ENCODE assay signal across 9 mouse cellular contexts in the genomic region with DNA sequence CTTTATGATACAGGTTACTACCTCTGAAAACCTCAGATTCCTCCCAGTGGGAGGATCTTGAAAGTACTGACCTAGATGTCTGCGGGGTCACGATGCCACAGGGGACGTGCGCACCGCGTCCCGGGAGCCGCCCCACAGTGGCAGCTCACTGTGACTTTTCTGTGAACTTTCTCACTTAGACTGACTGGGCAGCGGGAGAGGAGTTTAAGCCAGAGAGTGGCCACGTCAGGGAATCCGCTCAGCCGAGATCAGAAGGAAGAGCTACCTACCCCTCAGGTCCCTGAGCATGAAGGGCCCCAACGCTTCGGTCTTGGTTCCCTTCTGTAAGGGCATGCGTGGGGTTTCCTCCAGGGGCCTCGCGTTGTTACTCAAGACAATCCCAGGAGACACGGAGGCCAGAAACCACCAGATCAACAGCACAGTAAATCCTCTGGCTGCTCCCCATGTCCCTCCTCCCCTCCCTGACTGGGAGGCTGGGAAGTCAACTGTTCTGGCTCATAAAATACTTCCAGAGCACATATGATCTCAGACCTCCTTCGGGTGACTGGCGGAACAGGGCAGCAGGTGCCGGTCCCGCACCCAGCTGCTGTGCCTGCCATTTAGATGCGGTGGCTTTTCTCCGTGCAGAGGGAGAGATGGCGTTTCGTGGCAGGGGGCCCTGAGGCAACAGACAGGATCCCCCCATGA. TPM values are rescaled to one million over a fixed set of nuclear protein-coding genes. Genes with fewer than 3 reads are reported as not detected.
DNase-seq lines count a peak whose midpoint lies in the region; ATAC-seq and TF ChIP-seq lines count a peak whose summit lies in the region.
"Had no signal": no experiment of that assay in that cellular context is flagged by ENCODE, and none has a peak within 500 bp of the region (broad histone marks: within the 10 kb centered on the region; RNA-seq: fewer than 3 reads in every experiment).

No protein-coding gene starts in this region.

- H3K27ac ChIP-seq in forebrain, embryonic 15.5 days (replicated peaks): peak overlapping the region; percentile 78
- H3K27ac ChIP-seq in hindbrain, embryonic 11.5 days (ENCODE audit: low read depth, low read length): no peak overlapping the region
- H3K27ac ChIP-seq in limb, embryonic 14.5 days (replicated peaks; ENCODE audit: low read depth, low read length): peak overlapping the region; percentile 75

- H3ac ChIP-seq in C2C12 (ENCODE audit: control insufficient read depth, insufficient read length, low read depth): peak overlapping the region; percentile 16

- H3K4me3 ChIP-seq in C2C12 (ENCODE audit: insufficient read depth, poor library complexity, severe bottlenecking): no peak overlapping the region
- H3K4me3 ChIP-seq in forebrain, embryonic 15.5 days: no peak overlapping the region
- H3K4me3 ChIP-seq in hindbrain, embryonic 11.5 days (ENCODE audit: low read depth, low read length): no peak overlapping the region
- no peak overlapping the region for H3K4me3 ChIP-seq in limb, embryonic 14.5 days (replicated peaks; ENCODE audit: low read length)

- no peaks in the 10 kb centered on the region for H3K27me3 ChIP-seq in C2C12 (ENCODE audit: control insufficient read depth, insufficient read depth, insufficient read length)
- H3K27me3 ChIP-seq in forebrain, embryonic 15.5 days: no peaks in the 10 kb centered on the region
- H3K27me3 ChIP-seq in hindbrain, embryonic 11.5 days (ENCODE audit: control insufficient read depth, insufficient read depth, low read length): no peaks in the 10 kb centered on the region
- H3K27me3 ChIP-seq in limb, embryonic 14.5 days (ENCODE audit: control insufficient read depth, insufficient read depth, low read length): no peaks in the 10 kb centered on the region

- peak; percentile 32; the same call in 1 of the 2 replicates for ATAC-seq in forebrain, embryonic 15.5 days (replicated peaks)
- ATAC-seq in hindbrain, embryonic 11.5 days (ENCODE audit: low FRiP score): no peak
- peak; percentile 83 for ATAC-seq in limb, embryonic 14.5 days (ENCODE audit: low FRiP score, low read depth)
- ATAC-seq in neutrophil, adult 5-6 weeks (ENCODE audit: extremely low read depth, insufficient number of reproducible peaks, low FRiP score, poor library complexity, severe bottlenecking): peak; percentile 42

- H3K4me1 ChIP-seq in forebrain, embryonic 15.5 days: peaks cover 23% of the 10 kb centered on the region
- H3K4me1 ChIP-seq in hindbrain, embryonic 11.5 days (replicated peaks; ENCODE audit: control insufficient read depth, insufficient read depth, low read length): peaks cover 5% of the 10 kb centered on the region; the same call in 1 of the 2 replicates
- peaks cover 39% of the 10 kb centered on the region for H3K4me1 ChIP-seq in limb, embryonic 14.5 days (ENCODE audit: control insufficient read depth, insufficient read depth, low read length)

- H3K9me3 ChIP-seq in forebrain, embryonic 15.5 days: no peaks in the 10 kb centered on the region
- H3K9me3 ChIP-seq in hindbrain, embryonic 11.5 days (ENCODE audit: control insufficient read depth, low read length): no peaks in the 10 kb centered on the region
- H3K9me3 ChIP-seq in limb, embryonic 14.5 days (ENCODE audit: control insufficient read depth, low read length): no peaks in the 10 kb centered on the region

- DNase-seq in NIH3T3 (ENCODE audit: low read depth): peak; percentile 54
- DNase-seq in hindbrain, embryonic 11.5 days (ENCODE audit: low spot score): peak; percentile 22
- peak; percentile 76 for DNase-seq in limb, embryonic 14.5 days (ENCODE audit: low spot score)
- DNase-seq in frontal cortex, postnatal 25 days (ENCODE audit: low spot score in 2 of 2): no peak
- DNase-seq in testis, postnatal 10 days (ENCODE audit: low spot score): no peak

- H3K79me2 ChIP-seq in C2C12 (ENCODE audit: control insufficient read depth, insufficient read depth): peaks cover 79% of the 10 kb centered on the region

- 65% methylated on average over 26 of the region's 26 CpGs for WGBS in forebrain, embryonic 15.5 days
- 63% methylated on average over 26 of the region's 26 CpGs for WGBS in hindbrain, embryonic 11.5 days
- WGBS in limb, embryonic 14.5 days: 18% methylated on average over 26 of the region's 26 CpGs

- H3K36me3 ChIP-seq in C2C12 (ENCODE audit: control insufficient read depth, insufficient read depth): peaks cover 31% of the 10 kb centered on the region
- H3K36me3 ChIP-seq in forebrain, embryonic 15.5 days: peaks cover 3% of the 10 kb centered on the region; the same call in 1 of the 2 replicates
- H3K36me3 ChIP-seq in hindbrain, embryonic 11.5 days (ENCODE audit: control insufficient read depth, insufficient read depth, low read length): no peaks in the 10 kb centered on the region
- H3K36me3 ChIP-seq in limb, embryonic 14.5 days (ENCODE audit: control insufficient read depth, insufficient read depth, low read length): peaks cover 19% of the 10 kb centered on the region

- H3K4me2 ChIP-seq in forebrain, embryonic 15.5 days (replicated peaks): no peak overlapping the region
- no peak overlapping the region for H3K4me2 ChIP-seq in hindbrain, embryonic 11.5 days (replicated peaks; ENCODE audit: low read depth, low read length)
- H3K4me2 ChIP-seq in limb, embryonic 14.5 days (replicated peaks; ENCODE audit: low read depth, low read length, severe bottlenecking): peak overlapping the region; percentile 29

- peaks cover 38% of the 10 kb centered on the region for H3K79me3 ChIP-seq in C2C12 (ENCODE audit: low read depth)

- no peak for TF ChIP-seq CTCF in C2C12 (IDR thresholded peaks at IDR 0.05; ENCODE audit: control insufficient read depth, insufficient read depth, insufficient read length)

- no peak overlapping the region for H3K9ac ChIP-seq in forebrain, embryonic 15.5 days (replicated peaks)
- no peak overlapping the region for H3K9ac ChIP-seq in hindbrain, embryonic 11.5 days (ENCODE audit: low read depth, low read length)
- H3K9ac ChIP-seq in limb, embryonic 14.5 days (ENCODE audit: low read depth, low read length, severe bottlenecking): no peak overlapping the region

- no peak for TF ChIP-seq POLR2A in limb, embryonic 14.5 days (IDR thresholded peaks at IDR 0.05; ENCODE audit: borderline replicate concordance, extremely low read depth, insufficient read depth, insufficient read length)

TF ChIP-seq in C2C12, 6 proteins besides CTCF, POLR2A, EP300 and RAD21:
- TF ChIP-seq MAX (IDR thresholded peaks at IDR 0.05): peak; percentile 45
- no peak for TF ChIP-seq USF1 (IDR thresholded peaks at IDR 0.05; ENCODE audit: low read depth)
- peak; percentile 84 for TF ChIP-seq CEBPB (IDR thresholded peaks at IDR 0.05; ENCODE audit: low read depth)
- peak; percentile 91 for TF ChIP-seq MYOD1 (IDR thresholded peaks at IDR 0.05; ENCODE audit: control insufficient read depth, insufficient read length, low read depth)
- no peak for TF ChIP-seq MYOG (IDR thresholded peaks at IDR 0.05; ENCODE audit: control insufficient read depth, extremely low read depth, insufficient read length)
- TF ChIP-seq FOSL1 (IDR thresholded peaks at IDR 0.05; ENCODE audit: insufficient read depth, low read length, poor library complexity, severe bottlenecking): no peak

RNA-seq across cellular contexts. Expression of a gene that starts 9.1 kb away (rescaled TPM):
- 34.6 TPM for polyA plus RNA-seq in C2C12 (2012; fragmentation: generic; extraction: Trizol)
- 17.4 and 19.9 TPM in 2 replicates for polyA plus RNA-seq in forebrain, embryonic 15.5 days (2015; fragmentation: Nextera tagmentation; extraction: Ambion mirVana)
- polyA plus RNA-seq in hindbrain, embryonic 11.5 days (2014; fragmentation: Nextera tagmentation; extraction: Ambion mirVana): 12.5 and 15.6 TPM in 2 replicates
- polyA plus RNA-seq in limb, embryonic 14.5 days (2012; rRNA removed): 47.1 and 64.9 TPM in 2 replicates
- 24.3 and 25.2 TPM in 2 replicates for polyA plus RNA-seq in limb, embryonic 14.5 days (2014; fragmentation: Nextera tagmentation; extraction: Ambion mirVana)
- total RNA-seq in neutrophil, adult 5-6 weeks (2017): 15.6 and 15.9 TPM in 2 replicates

RNA-seq across cellular contexts. Expression of a gene that starts 9.5 kb away (rescaled TPM):
- 0.33 TPM for polyA plus RNA-seq in C2C12 (2012; fragmentation: generic; extraction: Trizol)
- polyA plus RNA-seq in forebrain, embryonic 15.5 days (2015; fragmentation: Nextera tagmentation; extraction: Ambion mirVana): 1.5 and 2.1 TPM in 2 replicates
- 1.1 and 1.4 TPM in 2 replicates for polyA plus RNA-seq in hindbrain, embryonic 11.5 days (2014; fragmentation: Nextera tagmentation; extraction: Ambion mirVana)
- 0.90 and 1.4 TPM in 2 replicates for polyA plus RNA-seq in limb, embryonic 14.5 days (2012; rRNA removed)
- 0.12 and 0.43 TPM in 2 replicates for polyA plus RNA-seq in limb, embryonic 14.5 days (2014; fragmentation: Nextera tagmentation; extraction: Ambion mirVana)
- 0.47 TPM in 1 of 2 replicates, not detected in the other for total RNA-seq in neutrophil, adult 5-6 weeks (2017)

RNA-seq across cellular contexts. Expression of a gene that starts 33.0 kb away (rescaled TPM):
- 17.2 TPM for polyA plus RNA-seq in C2C12 (2012; fragmentation: generic; extraction: Trizol)
- 22.4 and 23.0 TPM in 2 replicates for polyA plus RNA-seq in forebrain, embryonic 15.5 days (2015; fragmentation: Nextera tagmentation; extraction: Ambion mirVana)
- polyA plus RNA-seq in hindbrain, embryonic 11.5 days (2014; fragmentation: Nextera tagmentation; extraction: Ambion mirVana): 9.3 and 10.5 TPM in 2 replicates
- polyA plus RNA-seq in limb, embryonic 14.5 days (2012; rRNA removed): 25.4 TPM in 2 replicates
- polyA plus RNA-seq in limb, embryonic 14.5 days (2014; fragmentation: Nextera tagmentation; extraction: Ambion mirVana): 10.2 and 11.6 TPM in 2 replicates
- 0.81 and 3.6 TPM in 2 replicates for total RNA-seq in neutrophil, adult 5-6 weeks (2017)

RNA-seq across cellular contexts. Expression of a gene that starts 33.2 kb away (rescaled TPM):
- 50.2 TPM for polyA plus RNA-seq in C2C12 (2012; fragmentation: generic; extraction: Trizol)
- polyA plus RNA-seq in forebrain, embryonic 15.5 days (2015; fragmentation: Nextera tagmentation; extraction: Ambion mirVana): 46.9 and 49.0 TPM in 2 replicates
- 25.9 and 32.4 TPM in 2 replicates for polyA plus RNA-seq in hindbrain, embryonic 11.5 days (2014; fragmentation: Nextera tagmentation; extraction: Ambion mirVana)
- polyA plus RNA-seq in limb, embryonic 14.5 days (2012; rRNA removed): 36.1 and 42.1 TPM in 2 replicates
- 34.1 and 35.1 TPM in 2 replicates for polyA plus RNA-seq in limb, embryonic 14.5 days (2014; fragmentation: Nextera tagmentation; extraction: Ambion mirVana)
- 58.6 and 61.8 TPM in 2 replicates for total RNA-seq in neutrophil, adult 5-6 weeks (2017)

RNA-seq across cellular contexts. Expression of a gene that starts 54.7 kb away (rescaled TPM):
- not detected for polyA plus RNA-seq in C2C12 (2012; fragmentation: generic; extraction: Trizol)
- polyA plus RNA-seq in forebrain, embryonic 15.5 days (2015; fragmentation: Nextera tagmentation; extraction: Ambion mirVana): 0.47 and 1.2 TPM in 2 replicates
- 0.54 and 0.82 TPM in 2 replicates for polyA plus RNA-seq in hindbrain, embryonic 11.5 days (2014; fragmentation: Nextera tagmentation; extraction: Ambion mirVana)
- not detected in 2 replicates for polyA plus RNA-seq in limb, embryonic 14.5 days (2012; rRNA removed)
- polyA plus RNA-seq in limb, embryonic 14.5 days (2014; fragmentation: Nextera tagmentation; extraction: Ambion mirVana): not detected in 2 replicates
- total RNA-seq in neutrophil, adult 5-6 weeks (2017): not detected in 2 replicates
- total RNA-seq: gastrocnemius, postnatal 4 days had no signal

Comparison
In these comparisons a context has a peak if more than half of its experiments do, and no peak if none do; other contexts are left out.
1. DNase-seq: peak in NIH3T3 (single experiment), hindbrain, embryonic 11.5 days (single experiment) and limb, embryonic 14.5 days (single experiment); none in frontal cortex, postnatal 25 days (0 of 2) and testis, postnatal 10 days (single experiment).